Mouse (Mus musculus): ENCODE results near the gene Adk. TPM values are rescaled to one million over a fixed set of nuclear protein-coding genes. Genes with fewer than 3 reads are reported as not detected.
A peak's percentile ranks its signal among the peaks of the same experiment; 100 is the strongest.

Gene Adk
- polyA plus RNA-seq, 1 experiment from 2014 or later: 155 TPM

- Histone ChIP-seq H3K4me3 (replicated peaks) (no peak overlapping the region), H3K4me2 (no peak overlapping the region), H3K36me3 (no peaks in the 10 kb centered on the region), H3K9ac (replicated peaks) (no peak overlapping the region), H3K27me3 (no peaks in the 10 kb centered on the region), H3K27ac (peak overlapping the region; percentile 75), H3K9me3 (no peaks in the 10 kb centered on the region), H3K4me1 (replicated peaks) (peaks cover 12% of the 10 kb centered on the region)
- ATAC-seq (ENCODE audit: insufficient number of reproducible peaks, insufficient read depth, low FRiP score, low TSS enrichment, low read depth): no peak
- 58% methylated on average over 8 of the region's 8 CpGs for WGBS
Observed at GRCm38 (mm10) chr14:21402621-21403405, 350.4 kb downstream of the Adk start.

- Histone ChIP-seq H3K36me3 (no peaks in the 10 kb centered on the region), H3K27ac (no peak overlapping the region), H3K27me3 (no peaks in the 10 kb centered on the region), H3K4me3 (replicated peaks) (no peak overlapping the region), H3K9ac (replicated peaks) (no peak overlapping the region), H3K4me2 (no peak overlapping the region), H3K4me1 (replicated peaks) (peaks cover 23% of the 10 kb centered on the region), H3K9me3 (no peaks in the 10 kb centered on the region)
- ATAC-seq (ENCODE audit: insufficient number of reproducible peaks, insufficient read depth, low FRiP score, low TSS enrichment, low read depth): no peak
- WGBS: 81% methylated on average over 5 of the region's 5 CpGs
Observed at GRCm38 (mm10) chr14:21406946-21407345, 354.6 kb downstream of the Adk start.

GRCm38 (mm10) chr14:21408846-21409245, 356.5 kb downstream of the Adk start:
- H3K36me3 ChIP-seq: no peaks in the 10 kb centered on the region
- no peaks in the 10 kb centered on the region for H3K27me3 ChIP-seq
- H3K4me3 ChIP-seq (replicated peaks): no peak overlapping the region
- H3K27ac ChIP-seq: no peak overlapping the region; the same call in 1 of the 2 replicates
- no peak overlapping the region for H3K9ac ChIP-seq (replicated peaks)
- peaks cover 12% of the 10 kb centered on the region for H3K4me1 ChIP-seq (replicated peaks)
- H3K9me3 ChIP-seq: no peaks in the 10 kb centered on the region
- ATAC-seq (ENCODE audit: insufficient number of reproducible peaks, insufficient read depth, low FRiP score, low TSS enrichment, low read depth): no peak
- 43% methylated on average over 4 of the region's 4 CpGs for WGBS
- H3K4me2 ChIP-seq: no peak overlapping the region

GRCm38 (mm10) chr14:21410769-21411477, 358.5 kb downstream of the Adk start:
- Histone ChIP-seq H3K27me3 (no peaks in the 10 kb centered on the region), H3K4me3 (replicated peaks) (no peak overlapping the region), H3K4me1 (replicated peaks) (peaks cover 12% of the 10 kb centered on the region), H3K36me3 (no peaks in the 10 kb centered on the region), H3K27ac (no peak overlapping the region), H3K9ac (replicated peaks) (no peak overlapping the region), H3K4me2 (no peak overlapping the region), H3K9me3 (no peaks in the 10 kb centered on the region)
- WGBS: 76% methylated on average over 7 of the region's 7 CpGs
- ATAC-seq (ENCODE audit: insufficient number of reproducible peaks, insufficient read depth, low FRiP score, low TSS enrichment, low read depth): no peak

- no peak overlapping the region for H3K4me3 ChIP-seq (replicated peaks)
- H3K4me2 ChIP-seq: no peak overlapping the region
- no peaks in the 10 kb centered on the region for H3K36me3 ChIP-seq
- no peak overlapping the region for H3K27ac ChIP-seq
- no peaks in the 10 kb centered on the region for H3K27me3 ChIP-seq
- 85% methylated on average over 6 of the region's 6 CpGs for WGBS
- no peak for ATAC-seq (ENCODE audit: insufficient number of reproducible peaks, insufficient read depth, low FRiP score, low TSS enrichment, low read depth)
- H3K9me3 ChIP-seq: no peaks in the 10 kb centered on the region
- peaks cover 12% of the 10 kb centered on the region for H3K4me1 ChIP-seq (replicated peaks)
- H3K9ac ChIP-seq (replicated peaks): no peak overlapping the region
Observed at GRCm38 (mm10) chr14:21411524-21411923, 359.1 kb downstream of the Adk start.

- no peak for ATAC-seq (ENCODE audit: insufficient number of reproducible peaks, insufficient read depth, low FRiP score, low TSS enrichment, low read depth)
- peaks cover 35% of the 10 kb centered on the region for H3K4me1 ChIP-seq (replicated peaks)
- no peaks in the 10 kb centered on the region for H3K36me3 ChIP-seq
- H3K27ac ChIP-seq: no peak overlapping the region
- H3K9ac ChIP-seq (replicated peaks): no peak overlapping the region
- 52% methylated on average over 7 of the region's 7 CpGs for WGBS
- no peaks in the 10 kb centered on the region for H3K9me3 ChIP-seq
- no peak overlapping the region for H3K4me2 ChIP-seq
- H3K27me3 ChIP-seq: no peaks in the 10 kb centered on the region
- no peak overlapping the region for H3K4me3 ChIP-seq (replicated peaks)
Observed at GRCm38 (mm10) chr14:21418332-21418731, 366.0 kb downstream of the Adk start.

- H3K9ac ChIP-seq (replicated peaks): no peak overlapping the region
- ATAC-seq (ENCODE audit: insufficient number of reproducible peaks, insufficient read depth, low FRiP score, low TSS enrichment, low read depth): peak; percentile 68; the same call in 1 of the 2 replicates
- H3K27ac ChIP-seq: 0 out of 2 replicates have a peak overlapping the region, but pooled peaks have one; percentile 5
Observed at GRCm38 (mm10) chr14:21427369-21427768, 375.0 kb downstream of the Adk start.

GRCm38 (mm10) chr14:21433415-21433814, 381.0 kb downstream of the Adk start:
- Histone ChIP-seq H3K9ac (replicated peaks) (no peak overlapping the region), H3K4me2 (no peak overlapping the region), H3K27ac (peak overlapping the region; percentile 18), H3K4me1 (replicated peaks) (peaks cover 17% of the 10 kb centered on the region), H3K4me3 (replicated peaks) (no peak overlapping the region), H3K27me3 (no peaks in the 10 kb centered on the region), H3K36me3 (no peaks in the 10 kb centered on the region; the same call in 1 of the 2 replicates), H3K9me3 (no peaks in the 10 kb centered on the region)
- no peak for ATAC-seq (ENCODE audit: insufficient number of reproducible peaks, insufficient read depth, low FRiP score, low TSS enrichment, low read depth)
- 62% methylated on average over 4 of the region's 4 CpGs for WGBS

More at GRCm38 (mm10) chr14:21427369-21427768, 375.0 kb downstream of the Adk start:
- peaks cover 26% of the 10 kb centered on the region for H3K4me1 ChIP-seq (replicated peaks)
- no peak overlapping the region for H3K4me3 ChIP-seq (replicated peaks)
- H3K27me3 ChIP-seq: no peaks in the 10 kb centered on the region
- peaks cover 6% of the 10 kb centered on the region; the same call in 1 of the 2 replicates for H3K36me3 ChIP-seq
- no peak overlapping the region for H3K4me2 ChIP-seq
- 77% methylated on average over 7 of the region's 7 CpGs for WGBS
- H3K9me3 ChIP-seq: no peaks in the 10 kb centered on the region

- WGBS: 28% methylated on average over 5 of the region's 5 CpGs
- Histone ChIP-seq H3K9me3 (no peaks in the 10 kb centered on the region), H3K9ac (replicated peaks) (no peak overlapping the region), H3K4me2 (no peak overlapping the region), H3K4me1 (replicated peaks) (peaks cover 17% of the 10 kb centered on the region), H3K36me3 (no peaks in the 10 kb centered on the region; the same call in 1 of the 2 replicates), H3K27me3 (no peaks in the 10 kb centered on the region), H3K27ac (peak overlapping the region; percentile 35; the same call in 1 of the 2 replicates), H3K4me3 (replicated peaks) (no peak overlapping the region)
- 0 out of 2 replicates have a peak, but pooled peaks have one; percentile 15 for ATAC-seq (ENCODE audit: insufficient number of reproducible peaks, insufficient read depth, low FRiP score, low TSS enrichment, low read depth)
Observed at GRCm38 (mm10) chr14:21433995-21434394, 381.6 kb downstream of the Adk start.

GRCm38 (mm10) chr14:21434686-21435085, 382.3 kb downstream of the Adk start:
- H3K27me3 ChIP-seq: no peaks in the 10 kb centered on the region
- no peak overlapping the region for H3K9ac ChIP-seq (replicated peaks)
- no peak overlapping the region for H3K4me3 ChIP-seq (replicated peaks)
- no peaks in the 10 kb centered on the region; the same call in 1 of the 2 replicates for H3K36me3 ChIP-seq
- WGBS: 19% methylated on average over 9 of the region's 9 CpGs
- peak overlapping the region; percentile 78 for H3K27ac ChIP-seq
- no peak overlapping the region for H3K4me2 ChIP-seq
- H3K9me3 ChIP-seq: no peaks in the 10 kb centered on the region
- H3K4me1 ChIP-seq (replicated peaks): peaks cover 24% of the 10 kb centered on the region
- ATAC-seq (ENCODE audit: insufficient number of reproducible peaks, insufficient read depth, low FRiP score, low TSS enrichment, low read depth): no peak

GRCm38 (mm10) chr14:21439785-21440184, 387.4 kb downstream of the Adk start:
- peaks cover 5% of the 10 kb centered on the region; the same call in 1 of the 2 replicates for H3K9me3 ChIP-seq
- no peak overlapping the region for H3K9ac ChIP-seq (replicated peaks)
- H3K36me3 ChIP-seq: no peaks in the 10 kb centered on the region; the same call in 1 of the 2 replicates
- no peak overlapping the region for H3K4me3 ChIP-seq (replicated peaks)
- peak; percentile 41; the same call in 1 of the 2 replicates for ATAC-seq (ENCODE audit: insufficient number of reproducible peaks, insufficient read depth, low FRiP score, low TSS enrichment, low read depth)
- 19% methylated on average over 4 of the region's 4 CpGs for WGBS
- H3K27me3 ChIP-seq: no peaks in the 10 kb centered on the region
- H3K4me1 ChIP-seq (replicated peaks): peaks cover 44% of the 10 kb centered on the region
- peak overlapping the region; percentile 91; the same call in 1 of the 2 replicates for H3K27ac ChIP-seq
- no peak overlapping the region for H3K4me2 ChIP-seq
